Mouse (Mus musculus) left cerebral cortex, postnatal 14 days (tissue): ENCODE measurements around the gene Akr1d1. TPM values are rescaled to one million over a fixed set of nuclear protein-coding genes. Genes with fewer than 3 reads are reported as not detected.

Experiments
- DNase-seq, 2 experiments: peaks; one replicate each; pipeline ENCODE4 v3.0.0; 2021 to 2022; ENCODE audit warnings: low spot score in 2 of 2, mixed read lengths in 1 of 2
- intact Hi-C: fragments of 180-260 bp; cut with DNase I; formaldehyde crosslinking; loops from one replicate; pipeline ENCODE4 v1.15.1; 2025
- total RNA-seq, 2 experiments: library from RNA; stranded (reverse); gene quantifications; 2 replicates each; pipeline ENCODE4 v1.2.3; 2021

Akr1d1 gene
- total RNA-seq, 2 experiments from 2014 or later: not detected

DNA sequence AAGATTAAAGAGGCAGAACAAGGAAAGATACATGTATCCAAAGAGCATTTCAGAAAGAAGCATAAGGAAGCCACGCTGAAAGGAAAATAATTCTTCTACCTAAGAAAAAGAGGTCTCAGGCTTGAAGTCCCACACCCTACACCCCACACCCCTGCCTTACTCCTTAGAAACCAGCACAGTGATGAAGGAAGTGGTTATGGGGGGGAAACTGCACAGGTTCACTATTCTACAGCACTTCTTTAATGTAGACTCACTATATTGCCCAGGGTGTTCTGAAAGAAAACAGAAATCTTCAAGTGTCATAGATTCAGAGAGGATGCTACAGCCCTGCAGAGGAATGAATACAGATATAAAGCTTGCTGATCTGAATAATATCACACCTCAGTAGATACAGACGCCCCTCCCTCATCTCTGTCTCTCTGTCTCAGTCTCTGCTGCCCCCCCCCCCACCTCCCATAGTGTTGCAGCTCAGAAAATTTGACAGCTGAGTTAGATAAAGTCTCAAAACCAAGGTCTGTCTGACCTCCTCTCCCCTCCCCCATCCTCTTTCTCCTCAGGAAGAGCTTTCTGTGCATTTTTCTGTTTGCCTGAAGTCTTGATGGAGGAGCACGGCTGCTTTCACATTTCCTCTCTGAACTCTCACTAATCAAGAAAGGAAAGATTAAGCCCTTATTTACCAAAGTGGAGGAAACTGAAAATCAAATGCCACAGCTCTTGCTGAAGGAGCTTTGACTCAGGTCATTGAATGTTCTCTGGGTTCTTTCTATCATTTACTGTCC is 77.7 kb downstream of the Akr1d1 start:
- DNase-seq: no peak
- intact Hi-C loops: no loop called here

DNA sequence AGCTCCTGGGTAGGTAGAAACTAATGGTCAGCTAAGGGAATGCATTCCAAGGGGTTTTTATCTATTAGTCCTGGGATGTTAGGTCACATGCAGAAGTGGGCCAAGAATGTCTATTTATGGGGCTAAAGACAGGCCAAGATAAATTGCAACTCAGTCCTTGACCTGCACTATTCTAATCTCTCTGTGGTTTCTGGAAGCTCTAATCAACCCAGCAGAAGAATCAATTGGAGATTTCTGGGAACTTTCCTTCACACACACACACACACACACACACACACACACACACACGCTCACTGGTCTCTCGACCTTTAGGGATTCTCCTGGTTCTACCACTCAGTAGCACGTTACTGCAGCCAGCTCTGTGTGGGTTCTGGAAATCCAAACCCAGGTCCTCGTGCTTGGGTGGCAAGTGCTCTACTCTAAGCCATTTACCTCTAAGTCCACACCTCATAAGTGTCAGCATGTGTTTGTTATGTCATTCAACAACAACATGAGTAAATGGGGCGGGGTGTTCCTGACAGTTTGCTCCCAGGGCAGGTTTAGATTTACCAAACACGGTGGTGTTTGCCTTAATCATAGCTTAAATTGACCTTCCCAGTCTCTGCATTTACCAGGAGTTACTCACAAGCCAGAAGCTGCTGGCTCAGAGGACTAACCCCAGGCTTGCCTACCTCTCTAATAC is 82.8 kb downstream of the Akr1d1 start:
- DNase-seq: no peak
- intact Hi-C loops: no loop called here

DNA sequence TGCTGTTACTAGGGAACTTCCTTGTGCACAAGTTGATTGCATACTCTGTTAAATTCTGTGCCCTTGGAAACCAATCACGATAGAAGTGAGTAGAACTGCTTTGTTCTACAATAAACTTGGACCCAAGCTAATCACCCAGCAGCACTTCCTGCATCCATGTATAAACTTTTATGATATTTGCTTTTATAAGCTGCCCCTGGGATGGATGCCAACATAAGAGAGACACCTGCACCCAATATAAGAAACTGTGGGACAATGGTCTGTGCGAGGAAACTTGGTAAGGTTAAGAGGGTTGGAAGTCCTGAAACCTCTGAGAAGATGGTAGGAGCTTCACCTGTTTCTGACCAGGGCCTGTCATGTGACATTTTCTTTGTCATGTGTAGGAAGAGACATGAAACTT is 85.5 kb downstream of the Akr1d1 start:
- no peak for DNase-seq
- intact Hi-C loops: no loop called here

DNA sequence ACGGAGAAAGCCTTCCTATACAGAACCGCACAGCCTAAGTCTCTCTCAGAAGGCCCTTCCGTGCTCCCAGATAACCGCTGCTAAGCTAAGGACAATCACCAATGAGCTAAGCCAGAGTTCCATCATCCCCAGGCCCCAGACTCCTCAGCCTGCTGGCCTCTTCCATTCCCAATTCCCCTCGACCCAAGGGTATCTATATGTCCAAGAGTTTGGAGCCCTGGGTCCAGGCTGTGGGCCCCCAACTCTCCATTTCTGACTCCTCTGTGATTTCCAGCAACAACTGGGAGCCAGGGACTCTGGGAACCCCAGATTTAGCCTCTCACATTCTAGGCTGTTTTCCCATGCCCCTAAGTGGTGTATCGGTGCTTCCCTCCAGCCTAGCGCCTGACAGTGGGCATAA is 86.2 kb downstream of the Akr1d1 start:
- intact Hi-C loops: no loop called here
- DNase-seq: no peak

DNA sequence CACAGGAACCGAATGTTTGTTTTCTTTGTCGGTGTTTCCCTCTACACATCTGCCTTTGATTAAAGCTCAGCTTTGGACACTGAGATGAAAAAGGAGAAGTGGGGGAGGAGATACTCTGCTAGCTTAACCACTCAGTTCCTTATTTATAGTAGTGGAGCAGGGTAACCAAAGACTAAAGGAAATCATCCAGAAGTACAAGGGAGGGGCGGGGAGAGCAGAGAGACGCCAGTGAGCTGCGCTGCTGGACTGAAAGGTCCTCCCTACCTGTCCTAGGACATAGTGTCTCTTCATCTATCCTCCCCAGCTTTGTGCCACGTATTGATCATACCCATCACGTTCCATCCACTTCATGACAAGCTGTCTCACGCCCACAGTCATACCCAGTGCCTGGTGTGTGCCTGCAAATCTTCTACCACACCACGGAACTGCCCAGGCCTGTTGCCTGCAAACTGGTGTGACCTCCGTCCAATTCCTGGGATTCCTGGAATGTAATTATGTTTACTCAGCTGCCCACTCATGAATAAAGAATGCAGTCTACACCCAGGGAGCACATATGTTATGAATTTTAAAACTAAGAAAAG is 87.5 kb downstream of the Akr1d1 start:
- DNase-seq: peak in 1 of 2 experiments; percentile 25
- intact Hi-C loops: no loop called here

Other genes with a start within 250 kb of the Akr1d1 start
- 10 to 100 TPM; 62.4 to 68.7 TPM for gene Dgki, start 230.0 kb upstream of the Akr1d1 start, total RNA-seq
- 1 to 10 TPM; 6.7 to 8.1 TPM for gene Creb3l2, start 88.0 kb upstream of the Akr1d1 start, total RNA-seq